Mouse (Mus musculus): Measurements from ENCODE around the gene Cep19.

DNA sequence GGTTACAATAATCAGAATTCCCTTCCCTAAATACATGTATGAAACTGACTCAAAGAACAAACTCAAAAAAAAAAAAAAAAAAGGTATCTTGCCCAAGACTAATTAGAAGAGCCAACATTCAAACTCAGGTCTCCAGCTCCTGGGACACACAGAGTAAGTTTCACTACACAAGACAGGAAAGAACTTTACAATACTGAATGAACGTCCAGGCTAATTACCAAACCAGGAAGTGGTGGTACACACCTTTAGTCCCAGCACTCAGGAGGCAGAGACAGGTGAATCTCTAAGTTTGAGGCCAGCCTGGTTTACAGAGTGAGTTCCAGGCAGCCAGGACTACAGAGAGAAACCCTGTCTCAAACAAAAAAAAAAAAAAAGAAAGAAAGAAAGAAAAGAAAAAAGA lies 23.8 kb upstream of the Cep19 start:
- no peak for TF ChIP-seq MYOD1 (IDR thresholded peaks at IDR 0.05; ENCODE audit: control insufficient read depth in 1 of 3, insufficient read length in 2 of 3, low read depth in 2 of 3)
- no peak for TF ChIP-seq POLR2A (IDR thresholded peaks at IDR 0.05; ENCODE audit: insufficient read length, low read depth)
- no peak for TF ChIP-seq TCF12 (IDR thresholded peaks at IDR 0.05; ENCODE audit: insufficient read depth, poor library complexity, severe bottlenecking)
- no peak for TF ChIP-seq E2F4 (IDR thresholded peaks at IDR 0.05; ENCODE audit: insufficient read depth)
- TF ChIP-seq CEBPB (IDR thresholded peaks at IDR 0.05; ENCODE audit: insufficient read depth, poor library complexity, severe bottlenecking), result no peak
- no peak for TF ChIP-seq POLR2AphosphoS2 (IDR thresholded peaks at IDR 0.05; ENCODE audit: insufficient read length, low read depth)
- no peak for TF ChIP-seq REST (IDR thresholded peaks at IDR 0.05; ENCODE audit: insufficient read depth, insufficient read length)
- TF ChIP-seq MYOG (IDR thresholded peaks at IDR 0.05; ENCODE audit: control insufficient read depth in 1 of 3, insufficient read depth in 1 of 3, insufficient read length in 2 of 3, low read depth in 2 of 3), result no peak
- no peak for TF ChIP-seq USF1 (IDR thresholded peaks at IDR 0.05; ENCODE audit: low read depth)
- no peak for TF ChIP-seq TCF3 (IDR thresholded peaks at IDR 0.05; ENCODE audit: insufficient read length, low read depth)
- TF ChIP-seq MAX (IDR thresholded peaks at IDR 0.05; ENCODE audit: low read depth), result no peak
- TF ChIP-seq SRF (IDR thresholded peaks at IDR 0.05; ENCODE audit: control insufficient read depth, insufficient read length, low read depth), result no peak

Data from myocyte (in vitro differentiated cells).